Mouse (Mus musculus): ENCODE data around the gene Hemk1. TPM values are rescaled to one million over a fixed set of nuclear protein-coding genes. Genes with fewer than 3 reads are reported as not detected.

Gene Hemk1
- polyA plus RNA-seq, 1 experiment from 2014 or later = 12.4 TPM

- Histone ChIP-seq H3K9me3 (no peaks in the 10 kb centered on the region), H3K4me2 (replicated peaks) (peak overlapping the region; percentile 81), H3K27ac (no peak overlapping the region), H3K27me3 (no peaks in the 10 kb centered on the region), H3K36me3 (no peaks in the 10 kb centered on the region), H3K9ac (0 out of 2 replicates have a peak overlapping the region, but pooled peaks have one; percentile 49), H3K4me3 (peak overlapping the region; percentile 46), H3K4me1 (peaks cover 10% of the 10 kb centered on the region)
- no peak for ATAC-seq (ENCODE audit: insufficient number of reproducible peaks, insufficient read depth, low FRiP score, low TSS enrichment)
- WGBS = 26% methylated on average over 8 of the region's 8 CpGs
Observed at GRCm38 (mm10) chr9:107288711-107289110, 49.4 kb downstream of the Hemk1 start.

GRCm38 (mm10) chr9:107288105-107288650 lies 50.0 kb downstream of the Hemk1 start:
- no peaks in the 10 kb centered on the region for H3K27me3 ChIP-seq
- no peak overlapping the region for H3K9ac ChIP-seq
- no peaks in the 10 kb centered on the region for H3K9me3 ChIP-seq
- no peak overlapping the region for H3K27ac ChIP-seq
- WGBS = 91% methylated on average over 14 of the region's 14 CpGs
- no peaks in the 10 kb centered on the region for H3K36me3 ChIP-seq
- ATAC-seq (ENCODE audit: insufficient number of reproducible peaks, insufficient read depth, low FRiP score, low TSS enrichment) = no peak
- H3K4me2 ChIP-seq (replicated peaks) = no peak overlapping the region
- H3K4me3 ChIP-seq = no peak overlapping the region
- peaks cover 10% of the 10 kb centered on the region for H3K4me1 ChIP-seq

GRCm38 (mm10) chr9:107287294-107287693 lies 50.9 kb downstream of the Hemk1 start:
- no peaks in the 10 kb centered on the region for H3K36me3 ChIP-seq
- no peak overlapping the region for H3K4me3 ChIP-seq
- H3K9me3 ChIP-seq = no peaks in the 10 kb centered on the region
- peaks cover 10% of the 10 kb centered on the region for H3K4me1 ChIP-seq
- H3K27ac ChIP-seq = no peak overlapping the region
- H3K4me2 ChIP-seq (replicated peaks) = no peak overlapping the region
- ATAC-seq (ENCODE audit: insufficient number of reproducible peaks, insufficient read depth, low FRiP score, low TSS enrichment) = no peak
- 73% methylated on average over 2 of the region's 2 CpGs for WGBS
- no peaks in the 10 kb centered on the region for H3K27me3 ChIP-seq
- H3K9ac ChIP-seq = no peak overlapping the region

- 20% methylated on average over 3 of the region's 3 CpGs for WGBS
- Histone ChIP-seq H3K4me2 (replicated peaks) (no peak overlapping the region), H3K4me1 (peaks cover 12% of the 10 kb centered on the region), H3K27ac (no peak overlapping the region), H3K9me3 (no peaks in the 10 kb centered on the region), H3K36me3 (no peaks in the 10 kb centered on the region), H3K9ac (no peak overlapping the region), H3K4me3 (no peak overlapping the region), H3K27me3 (no peaks in the 10 kb centered on the region)
- ATAC-seq (ENCODE audit: insufficient number of reproducible peaks, insufficient read depth, low FRiP score, low TSS enrichment) = no peak
Observed at GRCm38 (mm10) chr9:107285009-107285408, 53.1 kb downstream of the Hemk1 start.

- Histone ChIP-seq H3K9me3 (no peaks in the 10 kb centered on the region), H3K9ac (no peak overlapping the region), H3K4me3 (no peak overlapping the region), H3K27me3 (no peaks in the 10 kb centered on the region), H3K36me3 (no peaks in the 10 kb centered on the region), H3K27ac (no peak overlapping the region), H3K4me1 (peaks cover 19% of the 10 kb centered on the region), H3K4me2 (replicated peaks) (no peak overlapping the region)
- WGBS = 80% methylated on average over 9 of the region's 9 CpGs
- no peak for ATAC-seq (ENCODE audit: insufficient number of reproducible peaks, insufficient read depth, low FRiP score, low TSS enrichment)
Observed at GRCm38 (mm10) chr9:107282951-107283350, 55.2 kb downstream of the Hemk1 start.

GRCm38 (mm10) chr9:107281241-107281987 lies 56.7 kb downstream of the Hemk1 start:
- H3K4me3 ChIP-seq = no peak overlapping the region
- no peak overlapping the region for H3K9ac ChIP-seq
- 79% methylated on average over 5 of the region's 5 CpGs for WGBS
- H3K27me3 ChIP-seq = no peaks in the 10 kb centered on the region
- H3K36me3 ChIP-seq = no peaks in the 10 kb centered on the region
- no peak overlapping the region for H3K4me2 ChIP-seq (replicated peaks)
- peaks cover 19% of the 10 kb centered on the region for H3K4me1 ChIP-seq
- no peak for ATAC-seq (ENCODE audit: insufficient number of reproducible peaks, insufficient read depth, low FRiP score, low TSS enrichment)
- H3K9me3 ChIP-seq = no peaks in the 10 kb centered on the region
- H3K27ac ChIP-seq = no peak overlapping the region

GRCm38 (mm10) chr9:107280322-107281027 lies 57.7 kb downstream of the Hemk1 start:
- Histone ChIP-seq H3K9ac (peak overlapping the region; percentile 30; the same call in 1 of the 2 replicates), H3K36me3 (no peaks in the 10 kb centered on the region), H3K27me3 (no peaks in the 10 kb centered on the region), H3K4me2 (replicated peaks) (peak overlapping the region; percentile 36), H3K9me3 (no peaks in the 10 kb centered on the region), H3K4me1 (peaks cover 19% of the 10 kb centered on the region), H3K27ac (peak overlapping the region; percentile 59), H3K4me3 (no peak overlapping the region)
- 53% methylated on average over 13 of the region's 13 CpGs for WGBS
- ATAC-seq (ENCODE audit: insufficient number of reproducible peaks, insufficient read depth, low FRiP score, low TSS enrichment) = no peak

GRCm38 (mm10) chr9:107279378-107280321 lies 58.5 kb downstream of the Hemk1 start:
- ATAC-seq (ENCODE audit: insufficient number of reproducible peaks, insufficient read depth, low FRiP score, low TSS enrichment) = peak; percentile 54
- H3K4me2 ChIP-seq (replicated peaks) = peak overlapping the region; percentile 36
- H3K9me3 ChIP-seq = no peaks in the 10 kb centered on the region
- H3K4me3 ChIP-seq = no peak overlapping the region
- no peaks in the 10 kb centered on the region for H3K27me3 ChIP-seq
- H3K9ac ChIP-seq = peak overlapping the region; percentile 30; the same call in 1 of the 2 replicates
- 16% methylated on average over 16 of the region's 16 CpGs for WGBS
- H3K27ac ChIP-seq = peak overlapping the region; percentile 59
- H3K4me1 ChIP-seq = peaks cover 19% of the 10 kb centered on the region
- no peaks in the 10 kb centered on the region for H3K36me3 ChIP-seq

- peak; percentile 18; the same call in 1 of the 2 replicates for ATAC-seq (ENCODE audit: insufficient number of reproducible peaks, insufficient read depth, low FRiP score, low TSS enrichment)
- Histone ChIP-seq H3K4me3 (no peak overlapping the region), H3K27ac (no peak overlapping the region), H3K4me1 (peaks cover 19% of the 10 kb centered on the region), H3K9me3 (no peaks in the 10 kb centered on the region), H3K27me3 (no peaks in the 10 kb centered on the region), H3K9ac (no peak overlapping the region), H3K4me2 (replicated peaks) (no peak overlapping the region), H3K36me3 (no peaks in the 10 kb centered on the region)
- WGBS = 51% methylated on average over 8 of the region's 8 CpGs
Observed at GRCm38 (mm10) chr9:107278527-107279377, 59.4 kb downstream of the Hemk1 start.

- ATAC-seq (ENCODE audit: insufficient number of reproducible peaks, insufficient read depth, low FRiP score, low TSS enrichment) = no peak
- no peaks in the 10 kb centered on the region for H3K36me3 ChIP-seq
- WGBS = 45% methylated on average over 4 of the region's 4 CpGs
- no peak overlapping the region for H3K4me2 ChIP-seq (replicated peaks)
- H3K4me3 ChIP-seq = no peak overlapping the region
- H3K9me3 ChIP-seq = no peaks in the 10 kb centered on the region
- H3K9ac ChIP-seq = no peak overlapping the region
- H3K27me3 ChIP-seq = no peaks in the 10 kb centered on the region
- peaks cover 19% of the 10 kb centered on the region for H3K4me1 ChIP-seq
- H3K27ac ChIP-seq = no peak overlapping the region
Observed at GRCm38 (mm10) chr9:107278126-107278525, 60.0 kb downstream of the Hemk1 start.
